ENCODE assay signal across 29 mouse cellular contexts in genomic region chr2:45236168-45236700, GRCm38 (mm10).
DNase-seq lines count a peak whose midpoint lies in the region; ATAC-seq and TF ChIP-seq lines count a peak whose summit lies in the region.
"Had no signal": no experiment of that assay in that cellular context is flagged by ENCODE, and none has a peak within 500 bp of the region (broad histone marks: within the 10 kb centered on the region; RNA-seq: fewer than 3 reads in every experiment).

No protein-coding gene starts in this region.

- H3K79me2 ChIP-seq in liver, adult 2 months (ENCODE audit: control insufficient read depth, insufficient read depth, low read length): no peaks in the 10 kb centered on the region
- no peaks in the 10 kb centered on the region for H3K79me2 ChIP-seq in MEL (ENCODE audit: control insufficient read depth, insufficient read depth, low read length, poor library complexity)

- ATAC-seq in granulocyte monocyte progenitor cell, adult 5-6 weeks (replicated peaks; ENCODE audit: poor library complexity, severe bottlenecking): peak; percentile 50; the same call in 1 of the 2 replicates
- peak; percentile 83 for ATAC-seq in neutrophil, adult 5-6 weeks (ENCODE audit: extremely low read depth, insufficient number of reproducible peaks, low FRiP score, poor library complexity, severe bottlenecking)
- ATAC-seq: forebrain, embryonic 14.5 days; hindbrain, embryonic 16.5 days had no signal

- no peaks in the 10 kb centered on the region for H3K27me3 ChIP-seq in liver, adult 2 months (ENCODE audit: control insufficient read depth, insufficient read depth, low read length)
- no peaks in the 10 kb centered on the region for H3K27me3 ChIP-seq in MEL (ENCODE audit: control insufficient read depth in 1 of 2, insufficient read depth in 2 of 2, low read length in 2 of 2)
- H3K27me3 ChIP-seq in hindbrain, embryonic 10.5 days (ENCODE audit: insufficient read depth, poor library complexity, severe bottlenecking): no peaks in the 10 kb centered on the region
- H3K27me3 ChIP-seq: embryonic facial prominence, embryonic 12.5 days; heart, embryonic 13.5 days; kidney, embryonic 15.5 days; lung, embryonic 15.5 days; megakaryocyte, embryonic 14.5 days; midbrain, embryonic 12.5 days; neural tube, embryonic 15.5 days had no signal

- no peak for TF ChIP-seq CTCF in liver, adult 2 months (IDR thresholded peaks at IDR 0.05; ENCODE audit: low read depth, low read length)
- no peak for TF ChIP-seq CTCF in MEL (IDR thresholded peaks at IDR 0.05 in 2 of 3, conservative IDR thresholded peaks at IDR 0.05 in 1 of 3; ENCODE audit: control insufficient read depth in 1 of 3, insufficient read depth in 1 of 3, low read depth in 2 of 3, low read length in 3 of 3, poor library complexity in 1 of 3, severe bottlenecking in 1 of 3)

- no peaks in the 10 kb centered on the region for H3K36me3 ChIP-seq in liver, adult 2 months (ENCODE audit: control insufficient read depth, insufficient read depth, low read length)
- H3K36me3 ChIP-seq in MEL (ENCODE audit: control insufficient read depth in 1 of 2, insufficient read depth in 2 of 2, low read length in 2 of 2): peaks cover 0 to 15% of the 10 kb centered on the region in 2 experiments; a peak in 2 of 4 replicates
- H3K36me3 ChIP-seq in hindbrain, embryonic 10.5 days: no peaks in the 10 kb centered on the region
- H3K36me3 ChIP-seq: embryonic facial prominence, embryonic 12.5 days; heart, embryonic 13.5 days; kidney, embryonic 15.5 days; limb, embryonic 13.5 days; lung, embryonic 15.5 days; midbrain, embryonic 12.5 days; neural tube, embryonic 15.5 days had no signal

- H3K4me1 ChIP-seq in liver, adult 2 months (ENCODE audit: control insufficient read depth, insufficient read depth, low read length): no peaks in the 10 kb centered on the region
- peaks cover 2 to 20% of the 10 kb centered on the region in 2 experiments; a peak in 3 of 4 replicates for H3K4me1 ChIP-seq in MEL (ENCODE audit: control insufficient read depth in 1 of 2, insufficient read depth in 2 of 2, low read length in 2 of 2)
- H3K4me1 ChIP-seq in hindbrain, embryonic 10.5 days (replicated peaks): no peaks in the 10 kb centered on the region
- H3K4me1 ChIP-seq: embryonic facial prominence, embryonic 12.5 days; kidney, embryonic 15.5 days; midbrain, embryonic 12.5 days; neural tube, embryonic 15.5 days had no signal

- TF ChIP-seq RAD21 in MEL (IDR thresholded peaks at IDR 0.05; ENCODE audit: low read depth, low read length): no peak

- no peak for TF ChIP-seq POLR2A in liver, adult 2 months (IDR thresholded peaks at IDR 0.05; ENCODE audit: extremely low read depth, insufficient read depth, low read length)
- TF ChIP-seq POLR2A in MEL (IDR thresholded peaks at IDR 0.05; ENCODE audit: control insufficient read depth in 1 of 2, insufficient read depth in 1 of 2, low read depth in 1 of 2, low read length in 2 of 2, poor library complexity in 1 of 2): no peak

- no peaks in the 10 kb centered on the region for H3K9me3 ChIP-seq in MEL (replicated peaks; ENCODE audit: insufficient read depth, low read length)
- H3K9me3 ChIP-seq in hindbrain, embryonic 10.5 days: no peaks in the 10 kb centered on the region
- H3K9me3 ChIP-seq: embryonic facial prominence, embryonic 12.5 days; heart, embryonic 13.5 days; kidney, embryonic 15.5 days; limb, embryonic 13.5 days; lung, embryonic 15.5 days; megakaryocyte, embryonic 14.5 days; midbrain, embryonic 12.5 days; neural tube, embryonic 15.5 days had no signal

- 0 out of 2 replicates have a peak overlapping the region, but pooled peaks have one; percentile 35 for H3K27ac ChIP-seq in liver, adult 2 months (replicated peaks; ENCODE audit: insufficient read depth, low read depth, low read length)
- no peak overlapping the region for H3K27ac ChIP-seq in MEL (ENCODE audit: control insufficient read depth, low read depth, low read length)
- no peak overlapping the region for H3K27ac ChIP-seq in hindbrain, embryonic 10.5 days
- H3K27ac ChIP-seq: embryonic facial prominence, embryonic 12.5 days; heart, embryonic 13.5 days; kidney, embryonic 15.5 days; left cerebral cortex, adult 2 months; limb, embryonic 13.5 days; liver, embryonic 14.5 days; lung, embryonic 15.5 days; midbrain, embryonic 12.5 days; neural tube, embryonic 15.5 days had no signal

- no peak overlapping the region for H3K9ac ChIP-seq in liver, adult 2 months (ENCODE audit: low read depth, low read length)
- no peak overlapping the region for H3K9ac ChIP-seq in MEL (ENCODE audit: control insufficient read depth, low read depth, low read length, poor library complexity, severe bottlenecking)
- H3K9ac ChIP-seq: embryonic facial prominence, embryonic 12.5 days; heart, embryonic 13.5 days; kidney, embryonic 15.5 days; limb, embryonic 13.5 days; liver, embryonic 14.5 days; lung, embryonic 15.5 days; midbrain, embryonic 12.5 days; neural tube, embryonic 15.5 days had no signal

- peak; percentile 46 for DNase-seq in liver, adult 2 months (ENCODE audit: extremely low read depth, low read depth, low spot score)
- DNase-seq in liver (no peak), MEL (ENCODE audit: low read depth, low spot score) (peak; percentile 23)
- no peak for DNase-seq in hindbrain, embryonic 10.5 days (ENCODE audit: low spot score)
- DNase-seq in retina, embryonic 14.5 days (ENCODE audit: low spot score): no peak
- DNase-seq: adrenal gland, postnatal 36 days; cerebellum, adult 8-10 months; embryo, embryonic 11 days; gastrocnemius, postnatal 14 days; heart, postnatal 10 days; kidney, adult 18-20 months; kidney, postnatal 25 days; right cerebral cortex, postnatal 4 days; thymus, adult 2 months; thymus, postnatal 36 days had no signal

- H3K4me3 ChIP-seq in liver, adult 2 months (ENCODE audit: insufficient read depth, low read depth, low read length): no peak overlapping the region
- no peak overlapping the region for H3K4me3 ChIP-seq in MEL (ENCODE audit: control insufficient read depth in 1 of 2, insufficient read depth in 1 of 2, low read depth in 2 of 2, low read length in 2 of 2)
- no peak overlapping the region for H3K4me3 ChIP-seq in hindbrain, embryonic 10.5 days
- H3K4me3 ChIP-seq: embryonic facial prominence, embryonic 12.5 days; heart, embryonic 13.5 days; kidney, embryonic 15.5 days; left cerebral cortex, adult 2 months; limb, embryonic 13.5 days; lung, embryonic 15.5 days; megakaryocyte, embryonic 14.5 days; midbrain, embryonic 12.5 days; neural tube, embryonic 15.5 days had no signal

- no peak for TF ChIP-seq EP300 in MEL (IDR thresholded peaks at IDR 0.05; ENCODE audit: low read depth in 1 of 2, low read length in 2 of 2)

- 85% methylated on average over 13 of the region's 13 CpGs for WGBS in liver, adult 2 months
- WGBS in hindbrain, embryonic 10.5 days: 96% methylated on average over 13 of the region's 13 CpGs

TF ChIP-seq in MEL, 35 proteins besides CTCF, POLR2A, EP300 and RAD21:
- TF ChIP-seq GATA1 (IDR thresholded peaks at IDR 0.05; ENCODE audit: low read depth, low read length) (no peak), E2F4 (IDR thresholded peaks at IDR 0.05; ENCODE audit: borderline replicate concordance, low read depth, low read length) (no peak), TBP (IDR thresholded peaks at IDR 0.05; ENCODE audit: low read depth, low read length) (no peak), SIN3A (IDR thresholded peaks at IDR 0.05; ENCODE audit: low read length) (no peak), RCOR1 (IDR thresholded peaks at IDR 0.05; ENCODE audit: low read depth, low read length) (no peak), HCFC1 (IDR thresholded peaks at IDR 0.05; ENCODE audit: low read depth, low read length) (no peak), ZMIZ1 (IDR thresholded peaks at IDR 0.05; ENCODE audit: low read depth, low read length) (no peak), USF1 (IDR thresholded peaks at IDR 0.05; ENCODE audit: low read depth, low read length) (no peak), MYB (IDR thresholded peaks at IDR 0.05; ENCODE audit: low read depth, low read length) (no peak), SMC3 (IDR thresholded peaks at IDR 0.05; ENCODE audit: low read depth, low read length) (no peak), GABPA (IDR thresholded peaks at IDR 0.05; ENCODE audit: low read depth, low read length) (no peak), USF2 (IDR thresholded peaks at IDR 0.05; ENCODE audit: borderline replicate concordance in 1 of 2, insufficient read depth in 1 of 2, low read depth in 1 of 2, low read length in 2 of 2) (no peak), MYC (IDR thresholded peaks at IDR 0.05; ENCODE audit: low read depth, low read length) (no peak), TAL1 (IDR thresholded peaks at IDR 0.05; ENCODE audit: low read length) (no peak), TCF12 (IDR thresholded peaks at IDR 0.05; ENCODE audit: low read depth, low read length) (no peak), ZNF384 (IDR thresholded peaks at IDR 0.05; ENCODE audit: low read depth, low read length) (no peak)

Comparison
In these comparisons a context has a peak if more than half of its experiments do, and no peak if none do; other contexts are left out.
1. DNase-seq: peak in liver, adult 2 months (single experiment) and MEL (single experiment); none in liver (single experiment), hindbrain, embryonic 10.5 days (single experiment) and retina, embryonic 14.5 days (single experiment).